In the genomic region with DNA sequence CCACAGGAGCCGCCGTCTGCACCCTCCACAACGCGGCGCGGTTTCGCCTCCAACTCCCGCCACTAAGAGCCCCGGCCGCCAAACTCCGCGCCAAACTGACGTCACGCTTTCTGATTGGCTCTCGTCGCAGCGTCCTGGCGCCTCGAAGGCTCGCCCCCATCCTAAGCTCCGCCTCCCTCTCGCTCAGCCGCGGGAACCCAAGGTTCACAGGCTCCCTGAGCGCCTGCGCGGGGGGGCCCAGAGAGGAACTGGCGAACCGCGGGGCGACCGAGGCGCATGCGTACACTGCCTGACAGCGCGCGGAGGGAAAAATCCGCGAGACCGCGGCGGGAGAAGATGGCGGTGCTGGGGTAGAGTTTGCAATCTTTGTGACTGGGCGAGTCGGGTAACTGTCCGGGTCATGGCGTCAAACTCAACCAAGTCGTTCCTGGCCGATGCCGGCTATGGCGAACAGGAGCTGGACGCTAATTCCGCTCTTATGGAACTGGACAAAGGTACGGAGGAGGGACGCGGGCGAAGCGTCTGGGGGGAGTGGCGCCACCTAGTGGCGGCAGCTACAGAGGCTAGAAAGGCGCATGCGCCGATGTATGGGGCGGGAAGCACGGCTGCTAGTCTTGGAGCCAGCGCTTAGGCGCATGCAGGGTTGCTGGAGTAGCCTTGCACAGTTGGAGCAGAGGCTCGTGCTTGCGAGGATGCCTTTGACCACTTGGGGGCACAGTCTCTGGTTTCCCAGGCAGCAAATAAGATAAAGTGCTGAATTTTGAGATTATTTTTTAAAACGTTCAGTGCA, we compare ENCODE assay signal across 1 mouse cellular context.
TF ChIP-seq lines count a peak whose summit lies in the region.

A gene (minus strand): TSS at position 87 of the 790 bp plus-strand sequence.
A gene (plus strand): TSS at position 179 of the 790 bp plus-strand sequence.

TF ChIP-seq in CH12.LX, 34 proteins besides CTCF, POLR2A, EP300 and RAD21 (continued from another document):
- TF ChIP-seq CHD2 (IDR thresholded peaks at IDR 0.05; ENCODE audit: low read length), result peak; percentile 94
- peak; percentile 71 for TF ChIP-seq SMC3 (IDR thresholded peaks at IDR 0.05; ENCODE audit: low read depth, low read length)
- peak; percentile 58; the same call in 1 of the 2 replicates for TF ChIP-seq MEF2A (IDR thresholded peaks at IDR 0.05; ENCODE audit: borderline replicate concordance, low read depth, low read length)
- TF ChIP-seq PAX5 (IDR thresholded peaks at IDR 0.05; ENCODE audit: low read length), result no peak
- TF ChIP-seq MAFK (IDR thresholded peaks at IDR 0.05; ENCODE audit: insufficient replicate concordance, low read length), result no peak
- TF ChIP-seq ZKSCAN1 (IDR thresholded peaks at IDR 0.05; ENCODE audit: borderline replicate concordance, low read depth, low read length), result no peak
- peak; percentile 75 for TF ChIP-seq BHLHE40 (IDR thresholded peaks at IDR 0.05; ENCODE audit: low read depth, low read length)
- TF ChIP-seq IRF4 (IDR thresholded peaks at IDR 0.05; ENCODE audit: low read depth, low read length), result peak; percentile 56; the same call in 1 of the 2 replicates
- no peak for TF ChIP-seq JUN (IDR thresholded peaks at IDR 0.05; ENCODE audit: insufficient read depth, low read depth, low read length)
- TF ChIP-seq SIN3A (IDR thresholded peaks at IDR 0.05; ENCODE audit: low read length), result peak; percentile 89; the same call in 1 of the 2 replicates
- peak; percentile 72 for TF ChIP-seq HCFC1 (IDR thresholded peaks at IDR 0.05; ENCODE audit: low read depth, low read length)
- peak; percentile 74; the same call in 1 of the 2 replicates for TF ChIP-seq MAZ (IDR thresholded peaks at IDR 0.05; ENCODE audit: low read depth, low read length)
- TF ChIP-seq NRF1 (IDR thresholded peaks at IDR 0.05; ENCODE audit: low read depth, low read length), result peak; percentile 88
- TF ChIP-seq MXI1 (IDR thresholded peaks at IDR 0.05; ENCODE audit: low read depth, low read length), result peak; percentile 81; the same call in 1 of the 2 replicates
- TF ChIP-seq POLR2AphosphoS2 (IDR thresholded peaks at IDR 0.05; ENCODE audit: low read depth, low read length), result peak; percentile 77; the same call in 1 of the 2 replicates
- TF ChIP-seq RCOR1 (conservative IDR thresholded peaks at IDR 0.05; ENCODE audit: low read depth, low read length), result 0 out of 2 replicates have a peak, but pooled peaks have one; percentile 18
- peak; percentile 78 for TF ChIP-seq TBP (conservative IDR thresholded peaks at IDR 0.05; ENCODE audit: low read depth, low read length)
- TF ChIP-seq ZMIZ1 (IDR thresholded peaks at IDR 0.05; ENCODE audit: low read depth, low read length), result peak; percentile 85
- no peak for TF ChIP-seq GABPA (IDR thresholded peaks at IDR 0.05; ENCODE audit: insufficient replicate concordance, low read depth, low read length)
- no peak for TF ChIP-seq ZNF384 (IDR thresholded peaks at IDR 0.05; ENCODE audit: low read depth, low read length)
- TF ChIP-seq E2F4 (IDR thresholded peaks at IDR 0.05; ENCODE audit: insufficient replicate concordance, low read depth, low read length), result peak; percentile 94; the same call in 1 of the 2 replicates
- peak; percentile 96 for TF ChIP-seq NELFE (IDR thresholded peaks at IDR 0.05; ENCODE audit: low read depth, low read length)
- TF ChIP-seq ELF1 (IDR thresholded peaks at IDR 0.05; ENCODE audit: low read depth, low read length), result peak; percentile 81
- no peak for TF ChIP-seq USF2 (conservative IDR thresholded peaks at IDR 0.05; ENCODE audit: low read depth, low read length)
- peak; percentile 78 for TF ChIP-seq KAT2A (IDR thresholded peaks at IDR 0.05; ENCODE audit: insufficient replicate concordance, low read length)
